ENCODE assay signal across 20 mouse cellular contexts in genomic region chrX:53348374-53348773, GRCm38 (mm10). TPM values are rescaled to one million over a fixed set of nuclear protein-coding genes. Genes with fewer than 3 reads are reported as not detected.
DNase-seq lines count a peak whose midpoint lies in the region; ATAC-seq and TF ChIP-seq lines count a peak whose summit lies in the region.
"Had no signal": no experiment of that assay in that cellular context is flagged by ENCODE, and none has a peak within 500 bp of the region (broad histone marks: within the 10 kb centered on the region; RNA-seq: fewer than 3 reads in every experiment).

No protein-coding gene starts in this region.

- no peak overlapping the region for H3K9ac ChIP-seq in MEL (ENCODE audit: control insufficient read depth, low read depth, low read length, poor library complexity, severe bottlenecking)
- H3K9ac ChIP-seq: embryonic facial prominence, embryonic 12.5 days; forebrain, embryonic 12.5 days had no signal

- no peak for TF ChIP-seq EP300 in MEL (IDR thresholded peaks at IDR 0.05; ENCODE audit: low read depth in 1 of 2, low read length in 2 of 2)

- DNase-seq in MEL (ENCODE audit: low read depth, low spot score): peak; percentile 13
- peak; percentile 3 for DNase-seq in brain, adult 2 months (ENCODE audit: low read depth, low spot score)
- DNase-seq in T-cell, adult 2 months (ENCODE audit: low spot score): no peak
- no peak for DNase-seq in ovary, adult 18-20 months (ENCODE audit: low spot score)
- no peak for DNase-seq in lung, postnatal 10 days
- DNase-seq: adrenal gland, adult 2 months; adrenal gland, postnatal 10 days; adrenal gland, postnatal 25 days; cerebellum, adult 11-12 months; cerebellum, adult 2 months; cerebellum, adult 9-10 months; cerebellum, postnatal 10 days; cerebellum, postnatal 25 days had no signal

- no peak overlapping the region for H3K4me3 ChIP-seq in MEL (ENCODE audit: control insufficient read depth in 1 of 2, insufficient read depth in 1 of 2, low read depth in 2 of 2, low read length in 2 of 2)
- H3K4me3 ChIP-seq: embryonic facial prominence, embryonic 10.5 days; embryonic facial prominence, embryonic 12.5 days; forebrain, embryonic 12.5 days had no signal

- no peak for TF ChIP-seq RAD21 in MEL (IDR thresholded peaks at IDR 0.05; ENCODE audit: low read depth, low read length)

- no peak for TF ChIP-seq CTCF in MEL (IDR thresholded peaks at IDR 0.05 in 2 of 3, conservative IDR thresholded peaks at IDR 0.05 in 1 of 3; ENCODE audit: control insufficient read depth in 1 of 3, insufficient read depth in 1 of 3, low read depth in 2 of 3, low read length in 3 of 3, poor library complexity in 1 of 3, severe bottlenecking in 1 of 3)

- H3K36me3 ChIP-seq in MEL (ENCODE audit: control insufficient read depth in 1 of 2, insufficient read depth in 2 of 2, low read length in 2 of 2): no peaks in the 10 kb centered on the region

- no peak overlapping the region for H3K27ac ChIP-seq in MEL (ENCODE audit: control insufficient read depth, low read depth, low read length)
- H3K27ac ChIP-seq: embryonic facial prominence, embryonic 10.5 days; embryonic facial prominence, embryonic 12.5 days; forebrain, embryonic 12.5 days had no signal

- no peaks in the 10 kb centered on the region for H3K27me3 ChIP-seq in MEL (ENCODE audit: control insufficient read depth in 1 of 2, insufficient read depth in 2 of 2, low read length in 2 of 2)
- H3K27me3 ChIP-seq: embryonic facial prominence, embryonic 12.5 days; forebrain, embryonic 12.5 days had no signal

- peak; percentile 54; the same call in 1 of the 2 replicates for ATAC-seq in megakaryocyte, adult 5-6 weeks (ENCODE audit: poor library complexity, severe bottlenecking)
- ATAC-seq: forebrain, embryonic 14.5 days; forebrain, embryonic 16.5 days; Patski had no signal

- no peak for TF ChIP-seq POLR2A in MEL (IDR thresholded peaks at IDR 0.05; ENCODE audit: control insufficient read depth in 1 of 2, insufficient read depth in 1 of 2, low read depth in 1 of 2, low read length in 2 of 2, poor library complexity in 1 of 2)

- no peaks in the 10 kb centered on the region for H3K9me3 ChIP-seq in MEL (replicated peaks; ENCODE audit: insufficient read depth, low read length)
- H3K9me3 ChIP-seq: embryonic facial prominence, embryonic 10.5 days; embryonic facial prominence, embryonic 12.5 days; forebrain, embryonic 12.5 days had no signal

- H3K4me1 ChIP-seq in MEL (ENCODE audit: control insufficient read depth in 1 of 2, insufficient read depth in 2 of 2, low read length in 2 of 2): no peaks in the 10 kb centered on the region
- H3K4me1 ChIP-seq: embryonic facial prominence, embryonic 10.5 days; embryonic facial prominence, embryonic 12.5 days; forebrain, embryonic 12.5 days had no signal

- H3K79me2 ChIP-seq in MEL (ENCODE audit: control insufficient read depth, insufficient read depth, low read length, poor library complexity): no peaks in the 10 kb centered on the region

TF ChIP-seq in MEL, 35 proteins besides CTCF, POLR2A, EP300 and RAD21:
- no peak for TF ChIP-seq SIN3A (IDR thresholded peaks at IDR 0.05; ENCODE audit: low read length)
- no peak for TF ChIP-seq ZNF384 (IDR thresholded peaks at IDR 0.05; ENCODE audit: low read depth, low read length)
- no peak for TF ChIP-seq ZKSCAN1 (IDR thresholded peaks at IDR 0.05; ENCODE audit: low read depth, low read length)
- TF ChIP-seq MAFK (IDR thresholded peaks at IDR 0.05; ENCODE audit: borderline replicate concordance, low read depth, low read length): no peak
- no peak for TF ChIP-seq KAT2A (conservative IDR thresholded peaks at IDR 0.05; ENCODE audit: low read depth, low read length)
- TF ChIP-seq MYC (IDR thresholded peaks at IDR 0.05; ENCODE audit: low read depth, low read length): no peak
- TF ChIP-seq MAX (IDR thresholded peaks at IDR 0.05; ENCODE audit: low read length): no peak
- TF ChIP-seq TBP (IDR thresholded peaks at IDR 0.05; ENCODE audit: low read depth, low read length): no peak
- no peak for TF ChIP-seq HCFC1 (IDR thresholded peaks at IDR 0.05; ENCODE audit: low read depth, low read length)
- TF ChIP-seq POLR2AphosphoS5 (IDR thresholded peaks at IDR 0.05; ENCODE audit: borderline replicate concordance, low read depth, low read length): no peak
- no peak for TF ChIP-seq GATA1 (IDR thresholded peaks at IDR 0.05; ENCODE audit: low read depth, low read length)
- TF ChIP-seq ETS1 (IDR thresholded peaks at IDR 0.05; ENCODE audit: low read depth, low read length): no peak
TF ChIP-seq in MEL: peak in this region for 0.

RNA-seq across cellular contexts. Expression of gene Mospd1, which starts 21.9 kb away (rescaled TPM):
- total RNA-seq in MEL (2012; rRNA removed): 8.1 and 10.1 TPM in 2 replicates
- polyA plus RNA-seq in MEL (2012; ENCODE audit: insufficient read depth in 1 of 2, insufficient read length in 2 of 2, low read depth in 1 of 2, low replicate concordance in 2 of 2, missing spikeins in 1 of 2): 1 to 10 TPM in 1 of 2 experiments, not detected in 1; 4.8 TPM
- total RNA-seq in megakaryocyte, adult 5-6 weeks (2015): 37.9 and 40.4 TPM in 2 replicates
- 27.2 and 32.6 TPM in 2 replicates for total RNA-seq in megakaryocyte, adult 5-6 weeks (2017)

Comparison
In these comparisons a context has a peak if more than half of its experiments do, and no peak if none do; other contexts are left out.
1. DNase-seq: peak in MEL (single experiment) and brain, adult 2 months (single experiment); none in T-cell, adult 2 months (single experiment), ovary, adult 18-20 months (single experiment) and lung, postnatal 10 days (single experiment).